Mouse (Mus musculus) gastrocnemius, adult 2 months (tissue): ENCODE results near the gene Glod5. TPM values are rescaled to one million over a fixed set of nuclear protein-coding genes. Genes with fewer than 3 reads are reported as not detected.
A peak's percentile ranks its signal among the peaks of the same experiment; 100 is the strongest.
"Not testable (repeated sequence)": the region's sequence is repeated elsewhere in the genome, so short reads cannot be mapped to it uniquely, and the experiment has no call there.

ENCODE experiments used
- DNase-seq: peaks from one replicate; pipeline ENCODE4 v3.0.0; 2022
- H3K27ac ChIP-seq: fragments of 200-600 bp; 2 replicates; pipeline ENCODE4 v1.8.1; 2022; ENCODE audit warnings: mild to moderate bottlenecking
- H3K4me3 ChIP-seq: fragments of 200-600 bp; 2 replicates; pipeline ENCODE4 v1.8.1; 2022; ENCODE audit warnings: mild to moderate bottlenecking, moderate library complexity
- CTCF ChIP-seq: fragments of 200-600 bp; IDR thresholded peaks from 2 replicates; pipeline ENCODE4 v1.8.1; 2022; ENCODE audit warnings: antibody characterized with exemption, mild to moderate bottlenecking, moderate library complexity
- intact Hi-C: fragments of 180-260 bp; cut with DNase I; formaldehyde crosslinking; loops from one replicate; pipeline ENCODE4 v1.15.1; 2025
- long read RNA-seq, 2 experiments: library from polyadenylated mRNA; stranded (forward); transcript quantifications; one replicate each; pipeline ENCODE4 v2.0.0; 2021
- total RNA-seq, 2 experiments: library from RNA; stranded (reverse); gene quantifications; 2 replicates each; pipeline ENCODE4 v1.2.3; 2021

The Glod5 gene
- not detected for total RNA-seq
- long read RNA-seq, experiment 1, result 0 reads
- long read RNA-seq, experiment 2, result 0 reads

DNA sequence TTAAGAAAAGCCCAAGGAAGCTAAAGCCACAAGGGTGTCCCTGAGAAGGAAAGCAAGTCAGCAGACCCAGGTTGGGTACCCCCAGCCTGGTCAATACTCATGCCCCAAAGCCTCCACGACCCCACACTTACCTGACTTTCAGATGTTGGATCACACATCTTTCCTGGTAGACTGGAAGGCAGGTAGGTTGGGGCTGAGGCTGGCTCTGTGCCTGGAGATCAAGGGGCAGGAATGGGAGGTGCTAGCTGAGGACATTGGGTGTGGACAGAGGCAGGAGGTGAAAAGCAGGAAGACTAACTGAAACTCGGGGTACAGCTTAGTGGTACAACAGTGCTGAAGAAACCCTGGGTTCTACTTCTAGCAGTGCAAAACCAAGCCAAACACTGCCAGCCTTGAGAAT is at the start of gene Glod5:
TSS of gene Glod5 (minus strand) at position 207 of the 400 bp plus-strand sequence.
- TF ChIP-seq CTCF, result no peak
- intact Hi-C loops, result loop anchor here (5.0 kb wide), 2 partner anchors 106 to 166 kb away; no protein-coding TSS in a partner anchor
- DNase-seq, result no peak
- no peak within 1 kb of the TSS for H3K4me3 ChIP-seq
- H3K27ac ChIP-seq, result no peak within 1 kb of the TSS

DNA sequence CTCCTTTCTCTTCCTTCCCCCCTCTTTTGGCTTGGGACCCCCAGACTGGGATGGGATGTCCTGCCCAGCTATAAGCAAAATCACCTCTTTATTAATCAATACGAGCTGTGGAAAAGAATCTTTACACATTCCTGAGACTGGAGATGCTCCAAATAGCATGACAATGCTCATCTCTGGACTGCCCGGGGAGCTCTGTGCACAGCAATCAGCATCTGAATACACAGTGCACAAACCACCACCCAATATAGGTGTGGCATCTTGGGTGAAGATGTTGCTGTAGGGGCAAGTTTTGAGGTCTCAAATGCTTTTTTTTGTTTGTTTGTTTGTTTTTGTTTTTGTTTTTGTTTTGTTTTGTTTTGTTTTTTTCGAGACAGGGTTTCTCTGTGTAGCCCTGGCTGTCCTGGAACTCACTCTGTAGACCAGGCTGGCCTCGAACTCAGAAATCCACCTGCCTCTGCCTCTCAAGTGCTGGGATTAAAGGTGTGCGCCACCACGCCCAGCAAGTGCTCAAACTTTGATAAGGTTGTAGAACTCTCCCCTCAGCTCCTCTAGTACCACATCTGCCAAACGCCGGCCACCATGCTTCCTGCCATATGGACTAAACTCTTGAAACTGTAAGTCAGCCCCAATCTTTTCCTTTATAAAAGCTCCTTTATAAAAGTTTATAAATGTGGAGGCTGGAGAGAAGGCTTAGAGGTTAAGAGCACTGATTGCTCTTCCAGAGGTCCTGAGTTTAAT is 32.9 kb upstream of the Glod5 start:
- intact Hi-C loops, H3K4me3 ChIP-seq, DNase-seq, H3K27ac ChIP-seq: not testable (repeated sequence)

DNA sequence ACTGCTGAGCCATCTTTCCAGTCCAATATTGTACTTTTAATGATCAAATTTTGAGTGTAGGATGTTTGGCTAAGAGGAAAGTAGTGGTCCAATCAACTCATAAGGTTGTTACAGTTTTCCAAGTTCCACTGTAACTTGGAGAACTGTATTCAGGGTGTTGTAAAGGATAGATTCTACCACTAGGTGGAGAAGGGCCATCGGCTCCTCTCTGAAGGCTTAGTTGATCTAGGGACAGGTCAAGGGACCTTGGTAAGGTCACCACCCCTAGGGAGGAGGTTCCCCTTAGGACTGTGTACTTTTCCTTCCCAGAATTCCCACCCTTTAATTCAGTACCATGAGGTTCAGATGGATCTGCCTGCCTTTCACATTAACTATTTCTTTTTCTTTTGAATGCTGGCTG is 14.7 kb upstream of the Glod5 start:
- TF ChIP-seq CTCF, result no peak
- intact Hi-C loops, result no loop called here
- no peak for DNase-seq
- Histone ChIP-seq H3K4me3 (no peak overlapping the region), H3K27ac (no peak overlapping the region)

DNA sequence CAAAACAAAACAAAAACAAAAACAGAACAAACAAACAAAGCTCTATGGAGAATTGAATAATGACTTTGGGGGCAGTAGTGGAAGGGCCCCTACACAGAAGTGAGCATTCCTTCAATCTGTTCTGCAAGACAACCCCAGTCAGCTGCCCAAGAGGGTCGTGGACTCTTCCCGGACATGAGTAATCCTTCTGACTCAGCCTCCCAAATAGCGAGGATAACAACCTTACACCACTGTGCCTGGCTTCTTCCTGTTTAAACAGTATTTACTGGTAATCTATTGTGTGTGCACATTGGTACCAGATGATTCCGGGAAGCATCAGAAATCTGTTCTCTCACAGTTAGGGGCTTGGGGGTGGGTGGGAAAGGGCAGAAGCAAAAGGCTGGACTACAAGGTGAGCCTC is 8.5 kb upstream of the Glod5 start:
- no peak for DNase-seq
- H3K4me3 ChIP-seq, result no peak overlapping the region
- intact Hi-C loops, result no loop called here
- no peak for TF ChIP-seq CTCF
- no peak overlapping the region for H3K27ac ChIP-seq

DNA sequence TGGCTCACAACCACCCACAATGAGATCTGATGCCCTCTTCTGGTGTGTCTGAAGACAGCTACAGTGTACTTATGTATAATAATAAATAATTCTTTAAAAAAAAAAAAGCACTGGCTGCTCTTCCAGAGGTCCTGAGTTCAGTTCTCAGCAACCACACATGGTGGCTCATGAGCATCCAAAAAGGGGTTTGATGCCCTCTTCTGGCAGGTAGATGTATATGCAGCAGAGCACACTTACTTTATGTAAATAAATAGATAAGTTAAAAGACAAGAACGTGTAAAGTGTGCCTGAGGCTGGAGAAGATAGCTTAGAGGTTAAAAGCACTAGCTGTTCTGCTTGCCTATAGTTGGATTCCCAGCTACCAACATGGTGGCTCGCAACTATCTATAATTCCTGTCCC is 6.5 kb upstream of the Glod5 start:
- intact Hi-C loops, result no loop called here
- no peak overlapping the region for H3K27ac ChIP-seq
- no peak for TF ChIP-seq CTCF
- DNase-seq, result no peak
- H3K4me3 ChIP-seq, result no peak overlapping the region

DNA sequence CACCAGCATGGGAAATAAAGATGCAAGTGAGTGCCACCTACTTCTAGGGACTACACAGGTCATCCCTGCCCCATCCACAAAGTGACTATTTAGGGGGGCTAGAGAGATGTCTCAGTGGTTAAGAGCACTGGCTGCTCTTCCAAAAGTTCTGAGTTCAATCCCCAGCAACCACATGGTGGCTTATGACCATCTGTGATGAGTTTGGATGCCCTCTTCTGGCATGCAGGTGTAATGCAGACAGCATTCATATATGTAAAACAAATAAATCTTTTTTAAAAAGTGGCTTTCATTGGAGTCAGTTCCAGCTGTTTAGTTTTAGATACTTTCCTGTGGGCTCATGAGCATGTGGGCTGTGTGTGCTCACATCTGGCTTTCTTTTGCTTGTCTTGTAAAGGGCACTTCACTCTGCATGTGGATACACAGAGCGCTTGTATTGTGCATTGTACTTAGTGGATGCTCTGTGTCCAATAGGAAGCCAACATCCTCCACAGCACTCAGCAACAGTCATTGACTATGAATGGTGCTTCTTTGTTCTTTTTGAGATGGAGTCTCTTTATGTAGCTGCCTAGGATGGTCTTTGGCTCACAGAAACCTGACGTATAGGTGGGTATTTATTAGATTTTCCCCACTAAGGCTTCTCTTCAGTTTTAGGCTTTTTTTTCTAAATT is 2.0 kb upstream of the Glod5 start:
- 0 out of 2 replicates have a peak, but pooled peaks have one; percentile 6 for TF ChIP-seq CTCF
- Histone ChIP-seq H3K4me3 (no peak overlapping the region), H3K27ac (no peak overlapping the region)
- intact Hi-C loops, result no loop called here
- DNase-seq, result no peak

DNA sequence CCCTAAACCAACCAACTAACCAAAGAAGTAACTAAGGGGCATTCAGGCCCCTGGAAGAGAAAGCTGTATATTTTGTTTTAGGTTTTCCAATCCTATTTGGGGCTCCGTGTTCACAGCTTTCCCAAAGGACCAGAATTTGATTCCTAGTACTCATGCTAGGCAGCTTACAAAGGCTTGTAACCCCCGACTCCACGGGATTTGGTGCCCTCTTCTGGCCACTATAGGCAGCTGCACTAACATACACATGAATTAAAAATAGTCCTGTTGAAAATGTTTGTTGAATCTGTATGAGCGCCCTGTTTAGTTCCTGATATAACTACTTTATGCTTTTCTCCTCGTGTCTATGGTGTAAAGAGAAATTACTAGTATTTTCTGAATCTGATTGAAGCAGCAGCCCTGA is 1.1 kb downstream of the Glod5 start:
- Histone ChIP-seq H3K27ac (no peak overlapping the region), H3K4me3 (no peak overlapping the region)
- intact Hi-C loops, result loop anchor here (5.0 kb wide), 2 partner anchors 105 to 165 kb away; no protein-coding TSS in a partner anchor
- peak; percentile 75 for TF ChIP-seq CTCF
- DNase-seq, result peak; percentile 31

DNA sequence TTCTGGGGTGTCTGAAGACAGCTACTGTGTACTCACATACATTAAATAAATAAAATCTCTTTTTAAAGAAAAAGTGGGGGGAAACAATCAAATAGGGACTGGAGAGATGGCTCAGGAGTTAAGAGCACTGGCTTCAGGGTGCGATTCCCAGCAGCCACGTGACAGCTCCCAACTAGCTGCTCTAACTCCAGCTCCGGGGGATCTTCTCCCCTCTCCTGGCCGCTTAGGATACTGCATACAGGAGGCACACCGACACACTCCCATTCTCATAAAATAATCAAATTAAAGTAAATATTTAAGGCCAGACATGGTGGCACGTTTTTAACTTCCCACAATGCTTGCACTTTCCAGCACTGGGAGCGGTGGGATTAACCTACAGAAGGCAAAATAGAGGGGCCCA is 2.6 kb downstream of the Glod5 start:
- intact Hi-C loops, result loop anchor here (5.0 kb wide), 2 partner anchors 103 to 163 kb away; no protein-coding TSS in a partner anchor
- DNase-seq, H3K27ac ChIP-seq: not testable (repeated sequence)

DNA sequence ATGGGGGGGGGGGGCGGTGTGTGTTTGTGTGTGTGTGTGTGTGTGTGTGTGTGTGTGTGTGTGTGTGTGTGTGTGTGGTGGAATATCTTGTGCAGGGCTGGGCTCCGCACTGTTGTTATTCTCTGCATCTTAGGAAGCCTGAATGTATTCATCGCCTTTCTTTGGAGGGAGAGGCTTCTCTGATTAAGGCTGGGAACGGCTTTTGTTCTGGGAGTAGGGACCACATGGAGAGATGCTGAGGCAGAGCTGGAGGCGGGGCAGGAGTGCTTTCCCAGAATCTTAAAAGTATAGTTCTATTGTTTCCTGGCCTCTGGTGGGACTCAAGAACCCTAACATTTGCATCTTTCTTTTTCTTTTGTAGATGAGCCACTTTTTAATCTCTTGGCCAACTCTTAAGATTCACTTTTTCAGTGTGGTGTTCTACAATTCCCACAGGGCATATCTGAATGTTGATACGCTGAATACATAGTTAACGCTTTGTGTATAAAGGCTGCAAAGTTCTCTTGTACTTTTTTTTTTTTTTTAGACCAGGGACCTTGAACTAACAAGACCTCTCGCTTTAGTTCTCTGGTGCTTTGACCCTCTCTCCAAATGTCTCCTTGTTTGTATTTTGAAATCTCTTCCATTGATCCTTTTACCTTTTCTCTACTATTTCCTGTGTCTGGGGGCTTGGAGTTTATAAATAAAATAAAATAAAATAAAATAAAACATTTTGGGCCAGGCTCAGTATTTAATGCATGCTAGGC is 4.5 kb downstream of the Glod5 start:
- no peak overlapping the region for H3K27ac ChIP-seq
- no peak for DNase-seq
- TF ChIP-seq CTCF, result no peak
- intact Hi-C loops, result no loop called here
- H3K4me3 ChIP-seq, result no peak overlapping the region

More for the DNA sequence above, 2.6 kb downstream of the Glod5 start:
- H3K4me3 ChIP-seq, result not testable (repeated sequence)

DNA sequence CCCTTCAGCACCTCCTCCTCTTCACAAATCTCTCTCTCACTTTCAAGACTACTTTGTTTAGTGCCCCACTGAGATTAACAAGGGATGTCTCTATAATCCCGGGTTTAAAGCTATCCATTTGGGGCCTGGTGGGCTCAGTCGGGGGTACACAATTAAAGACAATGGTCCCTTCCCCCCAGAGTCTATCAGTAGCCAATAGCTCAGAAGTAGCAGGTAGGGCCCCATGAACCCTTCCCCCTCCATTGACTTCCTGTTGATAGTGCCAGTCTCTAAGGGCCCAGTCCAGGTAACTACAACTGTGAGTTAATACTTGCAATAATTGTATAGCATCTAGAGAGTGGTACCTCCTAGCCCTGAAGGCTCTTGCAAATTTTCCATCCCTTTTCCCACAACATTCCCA is 5.1 kb downstream of the Glod5 start:
- TF ChIP-seq CTCF, result no peak
- intact Hi-C loops, result no loop called here
- Histone ChIP-seq H3K27ac (no peak overlapping the region), H3K4me3 (no peak overlapping the region)
- DNase-seq, result no peak

DNA sequence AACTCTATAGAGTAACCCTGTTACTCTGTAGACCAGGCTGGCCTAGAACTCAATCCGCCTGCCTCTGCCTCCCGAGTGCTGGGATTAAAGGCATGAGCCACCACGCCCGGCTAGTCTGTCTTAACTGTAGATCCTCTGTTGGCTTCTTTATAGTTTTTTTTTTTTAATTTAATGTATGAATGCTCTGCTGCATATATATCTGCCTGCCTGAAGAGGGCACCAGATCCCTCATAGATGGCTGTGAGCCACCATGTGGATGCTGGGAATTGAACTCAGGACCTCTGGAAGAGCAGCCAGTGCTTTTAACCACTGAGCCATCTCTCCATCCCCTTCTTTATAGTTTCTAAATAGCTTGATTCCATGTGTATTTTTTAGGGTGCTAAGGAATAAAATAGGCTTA is 8.9 kb downstream of the Glod5 start:
- intact Hi-C loops, DNase-seq, H3K4me3 ChIP-seq, H3K27ac ChIP-seq: not testable (repeated sequence)

DNA sequence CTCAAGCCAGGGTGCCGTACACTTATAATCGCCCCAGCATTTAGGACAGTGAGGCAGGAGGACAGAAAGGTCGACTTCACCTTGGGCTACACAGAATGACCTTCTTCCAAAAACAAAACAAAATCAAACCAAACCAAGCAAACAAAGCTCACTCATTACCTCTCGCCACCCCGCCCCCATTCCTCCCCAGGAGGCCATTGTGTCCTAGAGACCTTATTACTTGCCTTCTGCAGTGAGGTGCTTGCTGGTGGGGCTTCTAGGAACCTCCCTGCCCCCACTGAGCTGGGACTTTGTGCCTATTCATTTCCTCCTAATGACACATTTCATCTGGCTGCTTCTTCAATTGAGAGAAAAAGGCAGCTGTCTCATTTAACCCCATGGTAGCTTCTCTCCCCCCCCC is 9.7 kb downstream of the Glod5 start:
- no peak overlapping the region for H3K4me3 ChIP-seq
- H3K27ac ChIP-seq, result no peak overlapping the region
- TF ChIP-seq CTCF, result no peak
- intact Hi-C loops, result no loop called here
- DNase-seq, result no peak

DNA sequence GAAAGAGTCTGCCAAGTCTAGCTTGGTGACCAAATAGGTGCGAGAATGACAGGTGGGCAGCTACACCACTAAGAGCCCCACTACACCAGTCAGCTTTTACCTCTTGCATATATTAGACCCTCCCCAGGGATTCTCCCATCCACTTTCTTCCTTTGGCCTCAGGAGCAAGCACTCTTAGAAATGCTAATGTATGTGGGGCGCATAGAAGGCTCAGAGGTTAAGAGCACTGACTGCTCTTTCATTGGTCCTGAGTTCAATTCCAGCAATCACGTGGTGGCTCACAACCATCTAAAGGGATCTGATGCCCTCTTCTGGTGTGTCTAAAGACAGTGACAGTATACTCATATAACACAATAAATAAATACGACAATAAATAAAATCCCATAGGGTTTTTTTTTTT is 15.3 kb downstream of the Glod5 start:
- no peak for DNase-seq
- H3K27ac ChIP-seq, result no peak overlapping the region
- intact Hi-C loops, result no loop called here
- H3K4me3 ChIP-seq, result no peak overlapping the region
- TF ChIP-seq CTCF, result no peak
